Mouse (Mus musculus): ENCODE results near the gene Rpl6. TPM values are rescaled to one million over a fixed set of nuclear protein-coding genes. Genes with fewer than 3 reads are reported as not detected.
"Not testable (repeated sequence)": the region's sequence is repeated elsewhere in the genome, so short reads cannot be mapped to it uniquely, and the experiment has no call there.

Gene Rpl6
- polyA plus RNA-seq, 1 experiment, result 161 TPM

- Histone ChIP-seq H3K27ac (ENCODE audit: insufficient read depth, low read depth, low read length) (peak overlapping the region; percentile 38), H3K36me3 (ENCODE audit: control insufficient read depth, insufficient read depth, low read length) (peaks cover 2% of the 10 kb centered on the region; the same call in 1 of the 2 replicates), H3K4me3 (ENCODE audit: low read depth, low read length) (no peak overlapping the region), H3K4me1 (ENCODE audit: control insufficient read depth, insufficient read depth, insufficient read length, low read length) (peaks cover 25% of the 10 kb centered on the region), H3K27me3 (ENCODE audit: control insufficient read depth, insufficient read depth, low read length) (no peaks in the 10 kb centered on the region)
- TF ChIP-seq POLR2A (IDR thresholded peaks at IDR 0.05; ENCODE audit: low read depth, low read length), result no peak
- TF ChIP-seq CTCF (IDR thresholded peaks at IDR 0.05; ENCODE audit: extremely low read depth, insufficient read length, insufficient replicate concordance, low read depth, low read length), result no peak
- WGBS, result 27% methylated on average over 2 of the region's 2 CpGs
Observed at GRCm38 (mm10) chr5:121225854-121226253, 21.6 kb downstream of the Rpl6 start.

GRCm38 (mm10) chr5:121226406-121226805, 22.1 kb downstream of the Rpl6 start:
- H3K4me3 ChIP-seq (ENCODE audit: low read depth, low read length), result no peak overlapping the region
- no peak for TF ChIP-seq POLR2A (IDR thresholded peaks at IDR 0.05; ENCODE audit: low read depth, low read length)
- TF ChIP-seq CTCF (IDR thresholded peaks at IDR 0.05; ENCODE audit: extremely low read depth, insufficient read length, insufficient replicate concordance, low read depth, low read length), result no peak
- H3K27ac ChIP-seq (ENCODE audit: insufficient read depth, low read depth, low read length), result peak overlapping the region; percentile 38
- no peaks in the 10 kb centered on the region for H3K27me3 ChIP-seq (ENCODE audit: control insufficient read depth, insufficient read depth, low read length)
- 0 out of 2 replicates have a peak, but pooled peaks cover 2% of the 10 kb centered on the region for H3K36me3 ChIP-seq (ENCODE audit: control insufficient read depth, insufficient read depth, low read length)
- WGBS, result 28% methylated on average over 3 of the region's 3 CpGs
- peaks cover 25% of the 10 kb centered on the region; the same call in 1 of the 2 replicates for H3K4me1 ChIP-seq (ENCODE audit: control insufficient read depth, insufficient read depth, insufficient read length, low read length)

GRCm38 (mm10) chr5:121226845-121227244, 22.6 kb downstream of the Rpl6 start:
- Histone ChIP-seq H3K36me3 (ENCODE audit: control insufficient read depth, insufficient read depth, low read length) (0 out of 2 replicates have a peak, but pooled peaks cover 2% of the 10 kb centered on the region), H3K27me3 (ENCODE audit: control insufficient read depth, insufficient read depth, low read length) (no peaks in the 10 kb centered on the region), H3K4me1 (ENCODE audit: control insufficient read depth, insufficient read depth, insufficient read length, low read length) (peaks cover 24% of the 10 kb centered on the region; the same call in 1 of the 2 replicates), H3K4me3 (ENCODE audit: low read depth, low read length) (no peak overlapping the region), H3K27ac (ENCODE audit: insufficient read depth, low read depth, low read length) (peak overlapping the region; percentile 64; the same call in 1 of the 2 replicates)
- TF ChIP-seq CTCF (IDR thresholded peaks at IDR 0.05; ENCODE audit: extremely low read depth, insufficient read length, insufficient replicate concordance, low read depth, low read length), result no peak
- TF ChIP-seq POLR2A (IDR thresholded peaks at IDR 0.05; ENCODE audit: low read depth, low read length), result no peak
- WGBS, result 65% methylated on average over 4 of the region's 4 CpGs

GRCm38 (mm10) chr5:121227330-121227729, 23.0 kb downstream of the Rpl6 start:
- peak overlapping the region; percentile 64 for H3K27ac ChIP-seq (ENCODE audit: insufficient read depth, low read depth, low read length)
- 53% methylated on average over 1 of the region's 1 CpGs for WGBS

GRCm38 (mm10) chr5:121229182-121229581, 24.9 kb downstream of the Rpl6 start:
- Histone ChIP-seq H3K4me1 (ENCODE audit: control insufficient read depth, insufficient read depth, insufficient read length, low read length) (peaks cover 28% of the 10 kb centered on the region; the same call in 1 of the 2 replicates), H3K36me3 (ENCODE audit: control insufficient read depth, insufficient read depth, low read length) (0 out of 2 replicates have a peak, but pooled peaks cover 2% of the 10 kb centered on the region), H3K27ac (ENCODE audit: insufficient read depth, low read depth, low read length) (no peak overlapping the region), H3K27me3 (ENCODE audit: control insufficient read depth, insufficient read depth, low read length) (no peaks in the 10 kb centered on the region), H3K4me3 (ENCODE audit: low read depth, low read length) (no peak overlapping the region)
- TF ChIP-seq CTCF (IDR thresholded peaks at IDR 0.05; ENCODE audit: extremely low read depth, insufficient read length, insufficient replicate concordance, low read depth, low read length), result no peak
- TF ChIP-seq POLR2A (IDR thresholded peaks at IDR 0.05; ENCODE audit: low read depth, low read length), result no peak
- 75% methylated on average over 2 of the region's 2 CpGs for WGBS

More at GRCm38 (mm10) chr5:121227330-121227729, 23.0 kb downstream of the Rpl6 start:
- H3K4me3 ChIP-seq (ENCODE audit: low read depth, low read length); H3K36me3 ChIP-seq (ENCODE audit: control insufficient read depth, insufficient read depth, low read length); H3K27me3 ChIP-seq (ENCODE audit: control insufficient read depth, insufficient read depth, low read length): not testable (repeated sequence)
- peaks cover 24% of the 10 kb centered on the region; the same call in 1 of the 2 replicates for H3K4me1 ChIP-seq (ENCODE audit: control insufficient read depth, insufficient read depth, insufficient read length, low read length)

GRCm38 (mm10) chr5:121230811-121231210, 26.5 kb downstream of the Rpl6 start:
- no peak for TF ChIP-seq CTCF (IDR thresholded peaks at IDR 0.05; ENCODE audit: extremely low read depth, insufficient read length, insufficient replicate concordance, low read depth, low read length)
- TF ChIP-seq POLR2A (IDR thresholded peaks at IDR 0.05; ENCODE audit: low read depth, low read length), result no peak
- Histone ChIP-seq H3K4me3 (ENCODE audit: low read depth, low read length) (no peak overlapping the region), H3K27ac (ENCODE audit: insufficient read depth, low read depth, low read length) (no peak overlapping the region), H3K36me3 (ENCODE audit: control insufficient read depth, insufficient read depth, low read length) (no peaks in the 10 kb centered on the region), H3K4me1 (ENCODE audit: control insufficient read depth, insufficient read depth, insufficient read length, low read length) (peaks cover 29% of the 10 kb centered on the region; the same call in 1 of the 2 replicates), H3K27me3 (ENCODE audit: control insufficient read depth, insufficient read depth, low read length) (no peaks in the 10 kb centered on the region)
- WGBS, result 59% methylated on average over 9 of the region's 9 CpGs

- TF ChIP-seq POLR2A (IDR thresholded peaks at IDR 0.05; ENCODE audit: low read depth, low read length) (no peak), CTCF (IDR thresholded peaks at IDR 0.05; ENCODE audit: extremely low read depth, insufficient read length, insufficient replicate concordance, low read depth, low read length) (no peak)
- 0 out of 2 replicates have a peak, but pooled peaks cover 1% of the 10 kb centered on the region for H3K36me3 ChIP-seq (ENCODE audit: control insufficient read depth, insufficient read depth, low read length)
- WGBS, result 97% methylated on average over 1 of the region's 1 CpGs
- peaks cover 20% of the 10 kb centered on the region; the same call in 1 of the 2 replicates for H3K4me1 ChIP-seq (ENCODE audit: control insufficient read depth, insufficient read depth, insufficient read length, low read length)
- H3K27ac ChIP-seq (ENCODE audit: insufficient read depth, low read depth, low read length), result no peak overlapping the region
- no peaks in the 10 kb centered on the region for H3K27me3 ChIP-seq (ENCODE audit: control insufficient read depth, insufficient read depth, low read length)
- H3K4me3 ChIP-seq (ENCODE audit: low read depth, low read length), result no peak overlapping the region
Observed at GRCm38 (mm10) chr5:121232789-121233188, 28.5 kb downstream of the Rpl6 start.
